Mouse (Mus musculus): Measurements from ENCODE around the gene Map3k11. TPM values are rescaled to one million over a fixed set of nuclear protein-coding genes. Genes with fewer than 3 reads are reported as not detected.
A peak's percentile ranks its signal among the peaks of the same experiment; 100 is the strongest.

Map3k11 gene
- polyA plus RNA-seq, 1 experiment from 2014 or later, result 22.4 TPM

- H3K27ac ChIP-seq (replicated peaks in 1 of 2; ENCODE audit: control insufficient read depth in 1 of 2, insufficient read depth in 1 of 2, low read depth in 2 of 2, low read length in 2 of 2), result no peak overlapping the region
- 35% methylated on average over 41 of the region's 41 CpGs for WGBS
Observed at GRCm38 (mm10) chr19:5695849-5696462, 7.4 kb downstream of the Map3k11 start.

GRCm38 (mm10) chr19:5704163-5704800 lies 15.7 kb downstream of the Map3k11 start, which contains the start of gene Kcnk7:
Kcnk7 (plus strand) TSS chr19:5704367.
- 70% methylated on average over 17 of the region's 17 CpGs for WGBS
- no peak within 1 kb of the TSS for H3K4me3 ChIP-seq (ENCODE audit: control insufficient read depth in 1 of 2, insufficient read depth in 1 of 2, low read depth in 1 of 2, low read length in 2 of 2)
- H3K9ac ChIP-seq (ENCODE audit: low read length), result no peak within 1 kb of the TSS
- H3K27ac ChIP-seq (replicated peaks in 1 of 2; ENCODE audit: control insufficient read depth in 1 of 2, insufficient read depth in 1 of 2, low read depth in 2 of 2, low read length in 2 of 2), result peak within 1 kb of the TSS in 1 of 2 experiments; percentile 14; a peak in 1 of 4 replicates
- H3K9me3 ChIP-seq (ENCODE audit: control insufficient read depth, low read length), result no peaks in the 10 kb centered on the region
- ATAC-seq (ENCODE audit: insufficient number of reproducible peaks, insufficient read depth, low FRiP score, low read depth), result no peak
- H3K4me1 ChIP-seq (ENCODE audit: control insufficient read depth in 2 of 2, insufficient read depth in 2 of 2, low read length in 2 of 2), result peaks cover 2 to 13% of the 10 kb centered on the region in 2 experiments
- no peak within 1 kb of the TSS for H3K4me2 ChIP-seq (ENCODE audit: low read length)
- H3K27me3 ChIP-seq (ENCODE audit: control insufficient read depth, insufficient read depth, low read length), result no peaks in the 10 kb centered on the region
- peaks cover 79% of the 10 kb centered on the region for H3K36me3 ChIP-seq (ENCODE audit: control insufficient read depth, insufficient read depth, low read length)

More at GRCm38 (mm10) chr19:5695849-5696462, 7.4 kb downstream of the Map3k11 start:
- H3K36me3 ChIP-seq (ENCODE audit: control insufficient read depth, insufficient read depth, low read length), result peaks cover 92% of the 10 kb centered on the region
- no peak overlapping the region for H3K9ac ChIP-seq (ENCODE audit: low read length)
- H3K9me3 ChIP-seq (ENCODE audit: control insufficient read depth, low read length), result no peaks in the 10 kb centered on the region
- H3K4me3 ChIP-seq (ENCODE audit: control insufficient read depth in 1 of 2, insufficient read depth in 1 of 2, low read depth in 1 of 2, low read length in 2 of 2), result 0 out of 4 replicates have a peak overlapping the region, but pooled peaks of 1 of the 2 experiments have one; percentile 7
- peak overlapping the region; percentile 36 for H3K4me2 ChIP-seq (ENCODE audit: low read length)
- no peak for ATAC-seq (ENCODE audit: insufficient number of reproducible peaks, insufficient read depth, low FRiP score, low read depth)
- H3K4me1 ChIP-seq (ENCODE audit: control insufficient read depth in 2 of 2, insufficient read depth in 2 of 2, low read length in 2 of 2), result peaks cover 5 to 33% of the 10 kb centered on the region in 2 experiments; a peak in 3 of 4 replicates
- no peaks in the 10 kb centered on the region for H3K27me3 ChIP-seq (ENCODE audit: control insufficient read depth, insufficient read depth, low read length)

GRCm38 (mm10) chr19:5704801-5705571 lies 16.4 kb downstream of the Map3k11 start:
- peaks cover 79% of the 10 kb centered on the region for H3K36me3 ChIP-seq (ENCODE audit: control insufficient read depth, insufficient read depth, low read length)
- ATAC-seq (ENCODE audit: insufficient number of reproducible peaks, insufficient read depth, low FRiP score, low read depth), result peak; percentile 41
- no peaks in the 10 kb centered on the region for H3K27me3 ChIP-seq (ENCODE audit: control insufficient read depth, insufficient read depth, low read length)
- H3K9me3 ChIP-seq (ENCODE audit: control insufficient read depth, low read length), result no peaks in the 10 kb centered on the region
- no peak overlapping the region; the same call in 1 of the 2 replicates for H3K9ac ChIP-seq (ENCODE audit: low read length)
- 41% methylated on average over 10 of the region's 10 CpGs for WGBS
- peaks cover 2 to 13% of the 10 kb centered on the region in 2 experiments for H3K4me1 ChIP-seq (ENCODE audit: control insufficient read depth in 2 of 2, insufficient read depth in 2 of 2, low read length in 2 of 2)
- H3K27ac ChIP-seq (replicated peaks in 1 of 2; ENCODE audit: control insufficient read depth in 1 of 2, insufficient read depth in 1 of 2, low read depth in 2 of 2, low read length in 2 of 2), result peak overlapping the region in 1 of 2 experiments; percentile 35; a peak in 1 of 4 replicates
- no peak overlapping the region for H3K4me2 ChIP-seq (ENCODE audit: low read length)
- no peak overlapping the region for H3K4me3 ChIP-seq (ENCODE audit: control insufficient read depth in 1 of 2, insufficient read depth in 1 of 2, low read depth in 1 of 2, low read length in 2 of 2)

GRCm38 (mm10) chr19:5710068-5710467 lies 21.5 kb downstream of the Map3k11 start:
- Histone ChIP-seq H3K36me3 (ENCODE audit: control insufficient read depth, insufficient read depth, low read length) (peaks cover 87% of the 10 kb centered on the region), H3K9ac (ENCODE audit: low read length) (no peak overlapping the region), H3K4me2 (ENCODE audit: low read length) (no peak overlapping the region), H3K9me3 (ENCODE audit: control insufficient read depth, low read length) (no peaks in the 10 kb centered on the region), H3K27me3 (ENCODE audit: control insufficient read depth, insufficient read depth, low read length) (no peaks in the 10 kb centered on the region), H3K4me1 (ENCODE audit: control insufficient read depth in 2 of 2, insufficient read depth in 2 of 2, low read length in 2 of 2) (peaks cover 7 to 20% of the 10 kb centered on the region in 2 experiments), H3K27ac (replicated peaks in 1 of 2; ENCODE audit: control insufficient read depth in 1 of 2, insufficient read depth in 1 of 2, low read depth in 2 of 2, low read length in 2 of 2) (no peak overlapping the region), H3K4me3 (ENCODE audit: control insufficient read depth in 1 of 2, insufficient read depth in 1 of 2, low read depth in 1 of 2, low read length in 2 of 2) (no peak overlapping the region)
- WGBS, result 96% methylated on average over 6 of the region's 6 CpGs
- no peak for ATAC-seq (ENCODE audit: insufficient number of reproducible peaks, insufficient read depth, low FRiP score, low read depth)

- Histone ChIP-seq H3K4me3 (ENCODE audit: control insufficient read depth in 1 of 2, insufficient read depth in 1 of 2, low read depth in 1 of 2, low read length in 2 of 2) (no peak overlapping the region), H3K4me1 (ENCODE audit: control insufficient read depth in 2 of 2, insufficient read depth in 2 of 2, low read length in 2 of 2) (peaks cover 5 to 20% of the 10 kb centered on the region in 2 experiments), H3K27me3 (ENCODE audit: control insufficient read depth, insufficient read depth, low read length) (no peaks in the 10 kb centered on the region), H3K36me3 (ENCODE audit: control insufficient read depth, insufficient read depth, low read length) (peaks cover 92% of the 10 kb centered on the region), H3K27ac (replicated peaks in 1 of 2; ENCODE audit: control insufficient read depth in 1 of 2, insufficient read depth in 1 of 2, low read depth in 2 of 2, low read length in 2 of 2) (no peak overlapping the region), H3K4me2 (ENCODE audit: low read length) (no peak overlapping the region), H3K9ac (ENCODE audit: low read length) (no peak overlapping the region), H3K9me3 (ENCODE audit: control insufficient read depth, low read length) (no peaks in the 10 kb centered on the region)
- whole genome bisulfite sequencing, result 90% methylated on average over 8 of the region's 8 CpGs
- no peak for ATAC-seq (ENCODE audit: insufficient number of reproducible peaks, insufficient read depth, low FRiP score, low read depth)
Observed at GRCm38 (mm10) chr19:5710581-5710980, 22.0 kb downstream of the Map3k11 start.

GRCm38 (mm10) chr19:5711218-5711617 lies 22.7 kb downstream of the Map3k11 start:
- H3K9ac ChIP-seq (ENCODE audit: low read length), result no peak overlapping the region
- ATAC-seq (ENCODE audit: insufficient number of reproducible peaks, insufficient read depth, low FRiP score, low read depth), result no peak
- no peak overlapping the region for H3K4me2 ChIP-seq (ENCODE audit: low read length)
- 26% methylated on average over 3 of the region's 3 CpGs for WGBS
- H3K36me3 ChIP-seq (ENCODE audit: control insufficient read depth, insufficient read depth, low read length), result peaks cover 95% of the 10 kb centered on the region
- H3K4me3 ChIP-seq (ENCODE audit: control insufficient read depth in 1 of 2, insufficient read depth in 1 of 2, low read depth in 1 of 2, low read length in 2 of 2), result no peak overlapping the region
- peaks cover 5 to 22% of the 10 kb centered on the region in 2 experiments for H3K4me1 ChIP-seq (ENCODE audit: control insufficient read depth in 2 of 2, insufficient read depth in 2 of 2, low read length in 2 of 2)
- no peak overlapping the region for H3K27ac ChIP-seq (replicated peaks in 1 of 2; ENCODE audit: control insufficient read depth in 1 of 2, insufficient read depth in 1 of 2, low read depth in 2 of 2, low read length in 2 of 2)
- no peaks in the 10 kb centered on the region for H3K9me3 ChIP-seq (ENCODE audit: control insufficient read depth, low read length)
- no peaks in the 10 kb centered on the region for H3K27me3 ChIP-seq (ENCODE audit: control insufficient read depth, insufficient read depth, low read length)

GRCm38 (mm10) chr19:5711907-5712460 lies 23.4 kb downstream of the Map3k11 start:
- no peak overlapping the region for H3K4me2 ChIP-seq (ENCODE audit: low read length)
- H3K4me1 ChIP-seq (ENCODE audit: control insufficient read depth in 2 of 2, insufficient read depth in 2 of 2, low read length in 2 of 2), result peaks cover 5 to 30% of the 10 kb centered on the region in 2 experiments
- ATAC-seq (ENCODE audit: insufficient number of reproducible peaks, insufficient read depth, low FRiP score, low read depth), result no peak
- H3K9ac ChIP-seq (ENCODE audit: low read length), result no peak overlapping the region
- H3K27me3 ChIP-seq (ENCODE audit: control insufficient read depth, insufficient read depth, low read length), result no peaks in the 10 kb centered on the region
- H3K4me3 ChIP-seq (ENCODE audit: control insufficient read depth in 1 of 2, insufficient read depth in 1 of 2, low read depth in 1 of 2, low read length in 2 of 2), result no peak overlapping the region
- WGBS, result 89% methylated on average over 14 of the region's 14 CpGs
- no peaks in the 10 kb centered on the region for H3K9me3 ChIP-seq (ENCODE audit: control insufficient read depth, low read length)
- H3K27ac ChIP-seq (replicated peaks in 1 of 2; ENCODE audit: control insufficient read depth in 1 of 2, insufficient read depth in 1 of 2, low read depth in 2 of 2, low read length in 2 of 2), result no peak overlapping the region
- peaks cover 95% of the 10 kb centered on the region for H3K36me3 ChIP-seq (ENCODE audit: control insufficient read depth, insufficient read depth, low read length)

Measured in heart, embryonic 14.5 days (tissue).